Mouse (Mus musculus) megakaryocyte-erythroid progenitor cell, adult 5-6 weeks (primary cell): ENCODE measurements around the gene Stom. TPM values are rescaled to one million over a fixed set of nuclear protein-coding genes. Genes with fewer than 3 reads are reported as not detected.

ENCODE experiments used
- ATAC-seq: replicated peaks from 2 replicates; pipeline ENCODE4 v1.8.0; 2016; ENCODE audit warnings: mild to moderate bottlenecking, inconsistent platforms; ENCODE audit not compliant: severe bottlenecking, poor library complexity, low FRiP score, low TSS enrichment
- total RNA-seq, 2 experiments: library from RNA; stranded (forward) in 1 of 2; stranded (reverse) in 1 of 2; fragments of 200-1000, 215-1000 nt in 1 of 2; fragments of >200 nt in 1 of 2; fragmentation: Nextera tagmentation in 1 of 2; gene quantifications; 2 replicates each; pipeline ENCODE4 v1.2.3; 2014 to 2017

Stom gene
- total RNA-seq, 2 experiments from 2014 or later, result 145 to 216 TPM

DNA sequence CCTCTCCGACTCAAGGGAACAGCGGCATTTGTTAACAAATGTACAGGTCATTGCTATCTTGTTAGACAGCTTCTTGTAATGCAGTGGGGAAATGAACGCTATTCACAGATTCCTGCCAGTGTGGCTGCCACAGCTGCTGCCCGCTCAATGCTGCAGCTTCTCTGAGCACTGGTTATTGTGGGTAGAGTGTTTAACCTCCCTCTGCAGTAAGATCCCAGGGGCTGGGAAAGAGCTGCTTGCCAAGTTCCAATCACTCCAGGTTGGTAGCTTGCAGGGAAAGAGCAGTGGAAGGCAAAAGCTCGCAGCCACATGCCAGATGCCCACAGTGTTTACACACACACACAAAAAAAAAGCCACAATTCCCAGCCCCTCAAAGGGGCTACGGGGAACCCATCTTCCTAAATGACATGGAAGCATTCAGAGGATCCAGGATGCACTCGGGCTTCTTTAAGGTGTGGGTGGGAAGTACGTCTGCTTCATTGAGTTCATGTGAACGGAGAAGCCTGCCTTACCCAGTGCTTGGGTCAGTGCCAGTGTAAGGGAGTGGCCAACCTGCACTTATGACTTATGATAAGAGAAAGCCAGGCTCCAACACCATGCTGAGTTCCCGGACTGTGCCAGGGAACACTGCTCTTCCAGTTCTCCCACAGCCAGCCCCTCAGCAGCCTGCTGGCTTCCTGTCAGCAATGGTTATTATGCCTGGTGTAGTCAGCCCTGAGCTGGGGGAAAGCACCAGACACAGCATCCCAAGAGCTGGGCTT lies 14.2 kb downstream of the Stom start:
- ATAC-seq, result peak; percentile 73

GRCm38 (mm10) chr2:35320399-35320798 lies 16.4 kb downstream of the Stom start:
- no peak for ATAC-seq

DNA sequence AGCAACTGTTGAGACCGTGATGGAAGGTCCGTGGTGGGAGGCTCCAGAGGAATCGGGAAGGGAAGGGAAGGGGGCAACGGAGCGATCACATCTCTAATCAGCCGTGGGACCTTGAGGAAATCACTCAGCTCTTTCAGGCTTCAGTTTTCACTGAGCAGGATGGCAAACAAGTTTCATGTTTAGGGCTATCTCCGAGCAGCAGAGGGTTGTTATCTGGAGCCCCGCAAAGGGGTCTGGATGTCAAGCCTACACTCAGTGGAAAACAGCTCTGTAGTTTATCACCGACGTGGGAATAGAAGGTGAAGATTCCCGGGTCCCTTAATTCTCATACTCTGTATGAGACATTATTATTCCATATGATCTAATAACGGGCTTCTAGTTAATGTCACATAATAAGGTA lies 18.4 kb downstream of the Stom start:
- ATAC-seq, result no peak

DNA sequence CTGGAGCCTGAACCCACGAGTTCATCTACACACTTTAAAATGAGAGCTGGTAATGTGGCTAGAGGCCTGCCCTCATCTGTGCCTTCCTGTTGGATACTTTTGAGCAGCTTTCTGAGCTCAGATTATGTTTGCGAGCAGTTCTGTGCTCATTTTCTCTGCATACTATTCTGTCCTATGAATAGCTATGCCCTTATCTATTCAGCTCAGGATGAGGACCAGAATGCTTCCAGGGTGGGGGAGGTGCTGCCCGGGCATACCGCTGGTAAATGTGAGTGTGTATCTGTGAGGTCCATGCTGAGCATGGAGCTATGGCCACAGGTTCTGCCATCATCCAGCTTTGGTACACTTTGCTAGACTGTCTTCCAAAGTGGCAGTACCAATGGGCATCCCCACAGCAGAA lies 19.2 kb downstream of the Stom start:
- peak; percentile 83 for ATAC-seq

- ATAC-seq, result no peak
These were observed 22.5 kb downstream of the Stom start for GRCm38 (mm10) chr2:35314300-35314699.

DNA sequence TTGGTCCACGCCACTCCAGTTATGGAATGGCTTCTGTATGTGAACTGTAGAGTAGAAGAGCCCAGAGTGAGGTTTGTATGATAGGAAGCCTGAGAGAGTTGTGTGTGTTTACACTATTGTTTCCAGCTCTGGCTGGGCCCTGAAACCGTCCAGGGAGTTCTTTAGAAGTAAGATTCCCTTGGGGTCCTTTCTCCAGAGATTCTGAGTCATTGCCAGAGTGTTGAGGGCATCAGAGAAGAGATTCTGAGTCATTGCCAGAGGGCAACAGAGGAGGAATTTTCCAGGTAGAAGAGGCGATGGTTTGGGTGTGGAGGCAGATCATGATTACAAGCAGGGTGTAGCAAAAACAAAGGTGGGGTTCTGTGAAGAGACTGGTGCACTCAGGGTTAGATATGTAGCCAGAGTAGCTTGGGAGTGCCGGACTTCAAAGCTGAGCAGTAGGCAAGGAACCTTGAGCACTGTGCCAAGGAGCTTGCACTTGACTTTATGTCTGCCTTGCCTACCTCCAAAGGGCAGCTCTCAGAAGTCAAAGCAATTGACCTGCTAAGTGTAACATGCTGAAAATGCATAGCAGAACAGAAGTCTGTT lies 26.8 kb downstream of the Stom start:
- ATAC-seq, result no peak

GRCm38 (mm10) chr2:35308166-35308565 lies 28.6 kb downstream of the Stom start:
- no peak for ATAC-seq

- no peak for ATAC-seq
These were observed 34.5 kb downstream of the Stom start for GRCm38 (mm10) chr2:35302049-35302885.

DNA sequence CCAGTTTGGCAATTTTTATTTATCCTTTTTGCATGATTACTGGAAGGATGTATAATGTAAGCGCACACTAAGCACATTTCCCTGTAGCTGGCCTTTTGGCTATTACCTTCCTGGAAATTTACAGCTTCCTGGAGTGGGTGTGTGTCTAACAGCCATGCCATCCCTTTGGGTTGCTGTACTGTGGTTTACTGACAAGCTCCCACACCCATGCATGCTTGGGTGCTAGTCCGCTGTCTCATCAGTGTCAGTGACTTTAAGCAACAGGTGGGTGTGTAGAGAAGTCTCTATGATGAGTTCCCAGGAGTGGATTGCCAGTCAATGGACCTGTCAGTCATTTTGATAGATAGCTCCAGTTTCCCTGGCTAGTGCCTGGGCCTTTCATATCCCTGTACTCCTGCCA lies 37.3 kb downstream of the Stom start:
- no peak for ATAC-seq

DNA sequence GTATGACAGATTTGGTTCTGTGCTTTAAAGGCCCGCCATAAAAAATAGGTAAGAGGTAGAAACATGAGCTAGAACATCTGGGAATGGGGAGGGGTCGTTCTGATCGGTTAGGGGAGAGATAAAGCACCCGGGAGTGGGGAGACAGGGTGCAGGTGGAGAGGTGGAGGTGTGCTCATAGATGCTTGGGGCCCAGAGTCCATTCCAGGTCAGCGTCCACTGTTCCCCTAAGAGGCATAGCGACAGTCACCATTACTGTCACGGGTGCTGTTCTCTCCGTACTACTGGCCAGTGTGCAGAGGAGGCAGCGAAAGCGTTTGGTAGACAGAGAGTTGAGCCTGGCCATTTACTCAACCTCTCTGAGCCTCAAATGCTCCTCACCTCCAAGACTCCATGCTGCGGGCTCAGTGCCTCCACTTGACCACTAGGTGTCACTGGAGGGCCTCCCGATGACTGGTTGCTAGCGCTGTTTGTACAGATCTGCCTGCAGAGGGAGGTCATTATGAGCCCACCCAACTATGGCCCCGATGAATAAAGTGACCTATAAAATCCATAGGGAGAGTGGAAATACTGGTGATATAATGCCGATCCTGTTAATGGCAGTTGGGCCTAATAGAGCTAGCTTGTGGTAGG lies 39.0 kb downstream of the Stom start:
- peak; percentile 80 for ATAC-seq

- ATAC-seq, result no peak
These were observed 43.5 kb downstream of the Stom start for GRCm38 (mm10) chr2:35293291-35293690.

DNA sequence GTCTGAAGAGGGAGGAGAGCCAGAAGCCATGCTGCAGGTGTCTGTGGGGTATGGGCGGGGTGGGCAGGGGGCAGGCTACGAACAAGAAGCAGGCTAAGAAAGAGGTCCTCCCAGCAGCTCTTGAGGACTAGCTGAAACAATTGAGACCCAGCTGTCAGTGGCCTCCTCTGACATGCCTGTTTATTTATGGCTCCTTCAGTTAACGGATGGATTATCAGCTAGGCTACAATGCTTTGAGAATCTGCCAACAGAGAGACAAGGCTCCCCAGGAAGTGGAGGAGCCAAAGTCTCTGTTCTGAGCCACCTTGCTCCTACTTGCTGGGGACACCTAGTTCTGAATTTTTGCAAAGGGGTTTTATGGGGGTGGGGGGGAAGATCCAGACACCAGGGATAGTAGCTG lies 44.1 kb downstream of the Stom start:
- peak; percentile 35 for ATAC-seq

DNA sequence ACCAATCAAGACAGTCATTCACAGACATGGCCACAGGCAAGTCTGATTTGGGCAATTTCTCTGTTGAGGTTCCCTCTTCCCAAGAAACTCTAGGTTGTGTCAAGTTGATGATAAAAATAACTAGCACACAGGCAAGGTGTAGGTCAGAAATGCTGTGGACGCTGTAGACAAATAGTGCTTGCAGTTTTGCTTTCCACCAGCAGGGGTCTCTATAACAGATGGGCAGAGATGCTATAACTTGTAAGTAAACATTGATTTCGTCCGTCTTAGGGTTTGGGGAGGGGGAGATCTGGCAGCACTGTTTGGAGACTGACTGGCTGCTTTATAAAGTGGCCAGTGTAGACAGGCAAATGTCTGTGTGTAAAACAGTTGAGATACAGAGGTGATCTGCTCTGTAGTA lies 44.9 kb downstream of the Stom start:
- no peak for ATAC-seq

DNA sequence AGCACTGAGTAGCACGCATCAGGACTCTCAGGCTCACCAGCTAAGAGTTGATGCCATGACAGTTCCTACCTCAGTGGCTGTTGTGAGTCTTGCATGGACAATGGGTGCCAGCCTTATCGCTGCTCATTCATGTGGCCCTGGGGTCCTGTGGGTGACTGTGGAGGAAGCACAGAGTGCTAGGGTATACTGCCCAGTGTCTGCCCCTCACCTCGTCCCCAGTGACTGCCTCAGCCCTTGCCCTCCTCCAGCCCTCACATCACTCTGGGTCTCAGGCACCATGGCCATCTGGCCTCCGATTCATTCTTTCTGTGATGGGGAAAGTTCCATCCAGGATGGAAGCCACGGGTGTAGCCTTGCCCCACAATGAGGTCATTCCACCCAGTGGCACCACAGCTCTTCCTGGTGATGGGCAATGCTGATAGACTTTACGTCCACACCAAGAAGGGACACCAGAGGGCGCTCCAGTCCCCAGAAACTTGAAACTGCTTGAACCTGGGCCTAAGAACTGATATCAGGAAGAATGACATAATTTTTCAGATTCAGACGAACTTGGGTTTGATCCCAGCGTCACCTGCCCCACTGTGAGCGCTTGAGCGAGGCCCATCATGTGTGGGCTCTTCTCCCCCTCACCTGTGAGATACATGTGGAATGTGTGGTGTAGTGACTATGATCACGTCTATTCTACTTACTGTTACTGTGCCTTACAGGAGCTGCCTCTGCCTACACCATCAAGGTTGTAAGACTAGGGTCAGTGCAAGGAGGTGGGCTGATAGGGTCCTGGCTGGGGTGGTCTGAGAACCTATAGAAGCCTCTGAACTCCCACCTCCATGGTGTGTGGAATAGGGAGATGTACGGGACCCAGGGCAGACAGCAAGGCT lies 47.8 kb downstream of the Stom start:
- ATAC-seq, result peak; percentile 56

DNA sequence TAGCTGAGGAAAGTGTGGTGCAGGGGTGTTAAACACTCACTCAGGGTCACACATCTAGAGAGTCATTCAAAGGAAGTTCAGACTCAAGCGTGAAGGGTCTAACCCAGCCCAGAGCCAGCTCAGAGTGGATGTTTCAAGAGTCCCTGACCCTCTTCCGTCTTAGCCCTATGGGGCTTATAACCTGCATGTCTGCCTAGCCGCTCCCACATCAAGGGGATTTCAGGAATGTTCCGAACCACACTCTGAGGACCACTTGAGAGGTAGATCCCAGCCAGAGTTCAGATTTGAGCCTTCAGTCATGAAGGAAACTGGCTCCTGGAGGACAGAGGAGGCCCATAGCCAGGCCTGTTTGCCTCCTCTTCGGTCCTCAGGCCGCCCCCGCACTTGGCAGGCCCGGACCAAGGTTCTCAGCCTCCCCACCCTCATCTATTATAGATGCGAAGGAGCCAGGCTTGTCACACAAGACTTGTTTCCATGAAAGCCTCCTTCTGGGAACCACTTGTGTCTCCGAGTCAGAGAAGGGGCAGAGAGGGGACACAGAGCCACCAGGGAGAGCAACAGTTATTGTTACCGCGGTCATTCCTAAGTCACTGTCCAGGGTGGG lies 49.7 kb downstream of the Stom start:
- no peak for ATAC-seq

DNA sequence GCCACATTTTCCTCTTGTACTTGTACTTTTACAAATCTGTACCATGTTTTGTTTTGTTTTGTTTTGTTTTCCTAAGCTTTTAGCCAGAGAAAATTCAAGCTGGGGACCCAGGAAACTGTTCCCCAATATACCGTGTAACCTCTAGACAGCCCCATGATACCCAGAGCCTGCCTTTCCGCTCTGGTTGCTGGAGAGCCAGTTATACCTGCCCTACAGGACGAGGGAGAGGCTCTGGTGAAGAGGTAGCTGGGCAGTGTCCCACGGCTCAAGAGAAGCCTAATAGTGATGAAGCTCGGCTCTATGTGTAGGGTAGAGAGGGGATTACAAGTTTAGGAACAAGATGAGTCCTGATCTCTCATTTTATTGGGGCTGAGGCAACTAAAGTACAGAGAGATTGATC lies 51.6 kb downstream of the Stom start:
- ATAC-seq, result no peak

- no peak for ATAC-seq
These were observed 52.8 kb downstream of the Stom start for GRCm38 (mm10) chr2:35283997-35284396.

GRCm38 (mm10) chr2:35282214-35282613 lies 54.6 kb downstream of the Stom start:
- peak; percentile 54 for ATAC-seq

- no peak for ATAC-seq
These were observed 56.8 kb downstream of the Stom start for GRCm38 (mm10) chr2:35280001-35280400.
